Mouse (Mus musculus) kidney, embryonic 16.5 days (tissue): Measurements from ENCODE around the gene Crim1. TPM values are rescaled to one million over a fixed set of nuclear protein-coding genes. Genes with fewer than 3 reads are reported as not detected.

Experiments used
- microRNA-seq: library from miRNA; unstranded; fragments of <30 nt; microRNA quantifications from one replicate; pipeline ENCODE4, GENCODE M21; 2016
- polyA plus RNA-seq: library from polyadenylated mRNA; unstranded; fragments of >200 nt; fragmentation: Nextera tagmentation; extraction: Ambion mirVana; gene quantifications from 2 replicates; pipeline ENCODE4 v1.2.1, GENCODE M21; 2015

Crim1 gene
- polyA plus RNA-seq, 1 experiment from 2014 or later, result 5.4 TPM

Small RNA genes within 50 kb of the gene (microRNA-seq; reads per million reads assigned to microRNA genes)
- not detected for gene Gm25069

Other genes with a start within 250 kb of the Crim1 start
- 42.8 TPM in 2 replicates for gene Fez2, start 217.9 kb downstream of the Crim1 start, polyA plus RNA-seq